Mouse (Mus musculus) erythroblast, adult 5-6 weeks (primary cell): ENCODE data around the gene Dennd4a. TPM values are rescaled to one million over a fixed set of nuclear protein-coding genes. Genes with fewer than 3 reads are reported as not detected.

Experiments
- ATAC-seq: replicated peaks from 2 replicates; pipeline ENCODE4 v1.8.0; 2016; ENCODE audit warnings: moderate number of reproducible peaks, mild to moderate bottlenecking, moderate TSS enrichment, inconsistent platforms; ENCODE audit not compliant: poor library complexity, low FRiP score, severe bottlenecking
- total RNA-seq, 2 experiments: library from RNA; stranded (forward) in 1 of 2; stranded (reverse) in 1 of 2; fragments of 150-400 nt in 1 of 2; fragments of 200-764, 138-1000 nt in 1 of 2; gene quantifications; 2 replicates each; pipeline versions ENCODE4 v1.2.3 to v1.2.4; 2015 to 2017; ENCODE audit warnings: low replicate concordance in 2 of 2

Dennd4a gene
- total RNA-seq, 2 experiments from 2014 or later = 2,183 to 2,483 TPM

- ATAC-seq = no peak
Measured at GRCm38 (mm10) chr9:64943997-64944396, 132.9 kb downstream of the Dennd4a start.

- no peak for ATAC-seq
Measured at GRCm38 (mm10) chr9:64947483-64948095, 136.4 kb downstream of the Dennd4a start.

GRCm38 (mm10) chr9:64951161-64951657 is 140.1 kb downstream of the Dennd4a start, which contains the start of gene Slc24a1:
Gene Slc24a1, minus strand, starts transcription at chr9:64951607.
- 0 out of 2 replicates have a peak, but pooled peaks have one; percentile 22 for ATAC-seq

- no peak for ATAC-seq
Measured at GRCm38 (mm10) chr9:64952055-64952454, 140.9 kb downstream of the Dennd4a start.

GRCm38 (mm10) chr9:64953190-64953589 is 142.1 kb downstream of the Dennd4a start:
- ATAC-seq = no peak

- no peak for ATAC-seq
Measured at GRCm38 (mm10) chr9:64956337-64956736, 145.2 kb downstream of the Dennd4a start.

- no peak for ATAC-seq
Measured at GRCm38 (mm10) chr9:64957276-64957675, 146.1 kb downstream of the Dennd4a start.

GRCm38 (mm10) chr9:64960117-64960977 is 149.2 kb downstream of the Dennd4a start, which contains the start of gene Ints14:
Gene Ints14, plus strand, starts transcription at chr9:64960905.
- peak; percentile 96 for ATAC-seq

GRCm38 (mm10) chr9:64960978-64961320 is 149.8 kb downstream of the Dennd4a start:
- ATAC-seq = peak; percentile 22; the same call in 1 of the 2 replicates

Other genes starting within 250 kb of the Dennd4a start
- 49.9 and 65.9 TPM in 2 replicates for gene Rab11a, start 73.6 kb upstream of the Dennd4a start, total RNA-seq (2015; ENCODE audit: low replicate concordance)
- gene Rab11a, start 73.6 kb upstream of the Dennd4a start, total RNA-seq (2017; ENCODE audit: low replicate concordance) = 63.1 and 76.4 TPM in 2 replicates
- gene Slc24a1, start 140.3 kb downstream of the Dennd4a start, total RNA-seq (2015; ENCODE audit: low replicate concordance) = not detected in 2 replicates
- 0.68 and 0.70 TPM in 2 replicates for gene Slc24a1, start 140.3 kb downstream of the Dennd4a start, total RNA-seq (2017; ENCODE audit: low replicate concordance)
- gene Ints14, start 149.6 kb downstream of the Dennd4a start, total RNA-seq (2015; ENCODE audit: low replicate concordance) = 10.4 and 11.7 TPM in 2 replicates
- gene Ints14, start 149.6 kb downstream of the Dennd4a start, total RNA-seq (2017; ENCODE audit: low replicate concordance) = 7.5 and 7.8 TPM in 2 replicates
- gene Hacd3, start 210.4 kb downstream of the Dennd4a start, total RNA-seq (2015; ENCODE audit: low replicate concordance) = 6.1 and 18.3 TPM in 2 replicates
- gene Hacd3, start 210.4 kb downstream of the Dennd4a start, total RNA-seq (2017; ENCODE audit: low replicate concordance) = 19.9 and 20.2 TPM in 2 replicates
- 32.0 and 46.1 TPM in 2 replicates for gene Dpp8, start 221.1 kb downstream of the Dennd4a start, total RNA-seq (2015; ENCODE audit: low replicate concordance)
- gene Dpp8, start 221.1 kb downstream of the Dennd4a start, total RNA-seq (2017; ENCODE audit: low replicate concordance) = 62.7 and 69.0 TPM in 2 replicates